ENCODE assay signal across 10 mouse cellular contexts in the genomic region with DNA sequence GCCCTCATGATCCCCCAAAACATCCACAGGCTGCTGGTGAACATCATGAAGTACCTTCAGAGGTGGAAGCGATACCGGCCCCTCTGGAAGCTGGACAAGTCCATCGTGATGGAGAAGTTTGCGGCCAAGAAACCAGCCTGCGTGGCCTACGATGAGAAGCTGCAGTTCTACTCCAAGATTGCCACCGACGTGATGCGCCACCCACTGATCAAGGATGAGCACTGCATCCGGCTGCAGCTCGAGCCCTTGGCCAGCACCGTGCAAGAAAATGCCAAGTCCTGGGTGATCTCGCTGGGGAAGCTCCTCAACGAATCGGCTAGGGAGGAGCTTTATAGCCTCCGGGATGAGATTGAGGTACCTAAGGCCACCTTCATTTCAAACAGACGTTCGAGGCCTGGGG. TPM values are rescaled to one million over a fixed set of nuclear protein-coding genes. Genes with fewer than 3 reads are reported as not detected.
DNase-seq lines count a peak whose midpoint lies in the region; ATAC-seq lines count a peak whose summit lies in the region.
"Had no signal": no experiment of that assay in that cellular context is flagged by ENCODE, and none has a peak within 500 bp of the region (broad histone marks: within the 10 kb centered on the region; RNA-seq: fewer than 3 reads in every experiment).

No protein-coding gene starts in this region.

- no peaks in the 10 kb centered on the region for H3K9me3 ChIP-seq in hindbrain, embryonic 11.5 days (ENCODE audit: control insufficient read depth, low read length)
- peaks cover 6% of the 10 kb centered on the region; the same call in 1 of the 2 replicates for H3K9me3 ChIP-seq in hindbrain, embryonic 10.5 days
- H3K9me3 ChIP-seq: heart, embryonic 15.5 days had no signal

- H3K4me2 ChIP-seq in hindbrain, embryonic 11.5 days (replicated peaks; ENCODE audit: low read depth, low read length), result no peak overlapping the region
- H3K4me2 ChIP-seq: heart, embryonic 15.5 days had no signal

- WGBS in hindbrain, embryonic 11.5 days, result 67% methylated on average over 18 of the region's 18 CpGs
- 67% methylated on average over 18 of the region's 18 CpGs for WGBS in hindbrain, embryonic 10.5 days

- H3K4me3 ChIP-seq in hindbrain, embryonic 11.5 days (ENCODE audit: low read depth, low read length), result no peak overlapping the region
- no peak overlapping the region for H3K4me3 ChIP-seq in hindbrain, embryonic 10.5 days
- H3K4me3 ChIP-seq: heart, embryonic 15.5 days had no signal

- peak; percentile 7 for DNase-seq in hindbrain, embryonic 11.5 days (ENCODE audit: low spot score)
- DNase-seq in hindbrain, embryonic 10.5 days (ENCODE audit: low spot score), result no peak
- peak; percentile 22 for DNase-seq in lung, postnatal 10 days
- no peak for DNase-seq in lung, postnatal 36 days
- DNase-seq in ZHBTc4 (ENCODE audit: low read depth, low spot score), result peak; percentile 74
- peak; percentile 47 for DNase-seq in thymus, postnatal 14 days
- no peak for DNase-seq in cerebellum, adult 8-10 months
- DNase-seq in cerebellum, adult 18-20 months, result no peak

- H3K27me3 ChIP-seq in hindbrain, embryonic 11.5 days (ENCODE audit: control insufficient read depth, insufficient read depth, low read length), result no peaks in the 10 kb centered on the region
- H3K27me3 ChIP-seq in hindbrain, embryonic 10.5 days (ENCODE audit: insufficient read depth, poor library complexity, severe bottlenecking), result no peaks in the 10 kb centered on the region
- H3K27me3 ChIP-seq: heart, embryonic 15.5 days had no signal

- no peaks in the 10 kb centered on the region for H3K36me3 ChIP-seq in hindbrain, embryonic 11.5 days (ENCODE audit: control insufficient read depth, insufficient read depth, low read length)
- H3K36me3 ChIP-seq in hindbrain, embryonic 10.5 days, result no peaks in the 10 kb centered on the region
- H3K36me3 ChIP-seq: heart, embryonic 15.5 days had no signal

- H3K27ac ChIP-seq in hindbrain, embryonic 11.5 days (ENCODE audit: low read depth, low read length), result no peak overlapping the region
- H3K27ac ChIP-seq in hindbrain, embryonic 10.5 days, result no peak overlapping the region
- H3K27ac ChIP-seq: heart, embryonic 15.5 days had no signal

- H3K4me1 ChIP-seq in hindbrain, embryonic 11.5 days (replicated peaks; ENCODE audit: control insufficient read depth, insufficient read depth, low read length), result no peaks in the 10 kb centered on the region
- no peaks in the 10 kb centered on the region for H3K4me1 ChIP-seq in hindbrain, embryonic 10.5 days (replicated peaks)
- H3K4me1 ChIP-seq: heart, embryonic 15.5 days had no signal

- H3K9ac ChIP-seq in hindbrain, embryonic 11.5 days (ENCODE audit: low read depth, low read length), result no peak overlapping the region
- H3K9ac ChIP-seq: heart, embryonic 15.5 days had no signal

- ATAC-seq in hindbrain, embryonic 11.5 days (ENCODE audit: low FRiP score), result no peak
- ATAC-seq: forebrain, embryonic 14.5 days had no signal

RNA-seq across cellular contexts. Expression of a gene that starts 36.1 kb away (rescaled TPM):
- 0.36 and 0.52 TPM in 2 replicates for polyA plus RNA-seq in hindbrain, embryonic 11.5 days (2014; fragmentation: Nextera tagmentation; extraction: Ambion mirVana)
- 0.24 and 0.31 TPM in 2 replicates for polyA plus RNA-seq in hindbrain, embryonic 10.5 days (2016; fragmentation: Nextera tagmentation; extraction: Ambion mirVana)

Comparison
In these comparisons a context has a peak if more than half of its experiments do, and no peak if none do; other contexts are left out.
1. DNase-seq: peak in hindbrain, embryonic 11.5 days (single experiment), lung, postnatal 10 days (single experiment), ZHBTc4 (single experiment) and thymus, postnatal 14 days (single experiment); none in hindbrain, embryonic 10.5 days (single experiment), lung, postnatal 36 days (single experiment), cerebellum, adult 8-10 months (single experiment) and cerebellum, adult 18-20 months (0 of 2).